Mouse (Mus musculus) common myeloid progenitor, adult 5-6 weeks (primary cell): ENCODE data around the gene Pim3. TPM values are rescaled to one million over a fixed set of nuclear protein-coding genes. Genes with fewer than 3 reads are reported as not detected.

Source experiments
- ATAC-seq: replicated peaks from 2 replicates; pipeline ENCODE4 v1.8.0; 2016; ENCODE audit warnings: low read depth, mild to moderate bottlenecking, moderate TSS enrichment, inconsistent platforms; ENCODE audit not compliant: poor library complexity, severe bottlenecking
- total RNA-seq: library from RNA; stranded (forward); fragments of 200-1000, 187-1606 nt; gene quantifications from 2 replicates; pipeline ENCODE4 v1.2.3, GENCODE M21; 2017

Gene Pim3
- total RNA-seq, 1 experiment from 2014 or later = 12.3 TPM

- ATAC-seq = no peak
These were observed 42.2 kb downstream of the Pim3 start for GRCm38 (mm10) chr15:88904056-88904811.

GRCm38 (mm10) chr15:88906347-88906746 lies 44.4 kb downstream of the Pim3 start:
- ATAC-seq = no peak

GRCm38 (mm10) chr15:88915046-88915445 lies 53.1 kb downstream of the Pim3 start:
- no peak for ATAC-seq

Other genes with a start within 250 kb of the Pim3 start
- 59.4 and 63.7 TPM in 2 replicates for gene Brd1, start 128.0 kb upstream of the Pim3 start, total RNA-seq
- 44.2 and 56.9 TPM in 2 replicates for gene Zbed4, start 110.5 kb upstream of the Pim3 start, total RNA-seq
- 1.8 and 5.0 TPM in 2 replicates for gene Alg12, start 42.9 kb upstream of the Pim3 start, total RNA-seq
- gene Creld2, start 42.5 kb upstream of the Pim3 start, total RNA-seq = 55.5 and 67.1 TPM in 2 replicates
- not detected in 2 replicates for gene Ttll8, start 92.2 kb downstream of the Pim3 start, total RNA-seq
- not detected in 2 replicates for gene Mlc1, start 116.8 kb downstream of the Pim3 start, total RNA-seq
- not detected in 2 replicates for gene Mov10l1, start 120.7 kb downstream of the Pim3 start, total RNA-seq
- gene Panx2, start 197.5 kb downstream of the Pim3 start, total RNA-seq = 0.37 TPM in 1 of 2 replicates, not detected in the other
- 16.5 and 20.5 TPM in 2 replicates for gene Trabd, start 212.9 kb downstream of the Pim3 start, total RNA-seq
- gene Selenoo, start 226.9 kb downstream of the Pim3 start, total RNA-seq = 11.2 and 14.2 TPM in 2 replicates